In the genomic region with DNA sequence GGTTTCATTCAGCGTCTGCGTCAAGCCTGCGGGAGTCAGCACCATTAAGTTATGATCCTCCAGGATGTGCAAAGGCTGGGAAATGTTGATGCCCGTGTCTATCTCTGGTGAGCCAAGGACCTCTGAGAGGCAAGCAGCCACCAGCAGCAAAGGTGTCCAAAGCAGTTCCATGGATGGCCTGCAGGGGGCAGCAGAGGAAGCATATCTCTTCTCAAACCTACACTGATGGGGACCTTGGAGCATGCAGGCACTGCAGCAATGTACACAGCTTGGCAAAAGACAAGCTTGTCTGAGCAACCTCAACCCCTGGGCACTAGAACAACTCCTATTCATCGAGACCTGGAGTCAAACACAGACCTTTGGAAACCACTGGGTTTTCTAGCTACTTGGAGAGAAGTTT, we compare ENCODE assay signal across 9 mouse cellular contexts. TPM values are rescaled to one million over a fixed set of nuclear protein-coding genes. Genes with fewer than 3 reads are reported as not detected.
DNase-seq lines count a peak whose midpoint lies in the region; ATAC-seq lines count a peak whose summit lies in the region.
"Had no signal": no experiment of that assay in that cellular context is flagged by ENCODE, and none has a peak within 500 bp of the region (broad histone marks: within the 10 kb centered on the region; RNA-seq: fewer than 3 reads in every experiment).

No protein-coding gene starts in this region.

- no peak overlapping the region for H3K27ac ChIP-seq in forebrain, embryonic 14.5 days (ENCODE audit: low read depth, low read length)
- no peak overlapping the region for H3K27ac ChIP-seq in forebrain, embryonic 13.5 days
- H3K27ac ChIP-seq: macrophage had no signal

- H3K9me3 ChIP-seq in forebrain, embryonic 14.5 days (replicated peaks; ENCODE audit: control insufficient read depth, low read length): no peaks in the 10 kb centered on the region
- no peaks in the 10 kb centered on the region for H3K9me3 ChIP-seq in forebrain, embryonic 13.5 days (replicated peaks)

- no peak overlapping the region for H3K9ac ChIP-seq in forebrain, embryonic 14.5 days (ENCODE audit: low read length)
- no peak overlapping the region for H3K9ac ChIP-seq in forebrain, embryonic 13.5 days

- no peak overlapping the region for H3K4me2 ChIP-seq in forebrain, embryonic 14.5 days (ENCODE audit: low read length)
- H3K4me2 ChIP-seq in forebrain, embryonic 13.5 days: no peak overlapping the region

- H3K27me3 ChIP-seq in forebrain, embryonic 14.5 days (replicated peaks; ENCODE audit: control insufficient read depth, insufficient read depth, low read length): no peaks in the 10 kb centered on the region
- no peaks in the 10 kb centered on the region for H3K27me3 ChIP-seq in forebrain, embryonic 13.5 days

- H3K4me3 ChIP-seq in forebrain, embryonic 14.5 days (ENCODE audit: low read depth, low read length): no peak overlapping the region
- H3K4me3 ChIP-seq in forebrain, embryonic 13.5 days: no peak overlapping the region

- H3K36me3 ChIP-seq in forebrain, embryonic 14.5 days (ENCODE audit: control insufficient read depth, insufficient read depth, low read length): no peaks in the 10 kb centered on the region
- no peaks in the 10 kb centered on the region for H3K36me3 ChIP-seq in forebrain, embryonic 13.5 days (ENCODE audit: poor library complexity, severe bottlenecking)

- H3K4me1 ChIP-seq in forebrain, embryonic 14.5 days (ENCODE audit: control insufficient read depth, insufficient read depth, low read length): no peaks in the 10 kb centered on the region
- H3K4me1 ChIP-seq in forebrain, embryonic 13.5 days: no peaks in the 10 kb centered on the region

- ATAC-seq in forebrain, embryonic 14.5 days: no peak
- ATAC-seq in forebrain, embryonic 13.5 days: no peak

- 51% methylated on average over 5 of the region's 5 CpGs for WGBS in forebrain, embryonic 14.5 days
- 56% methylated on average over 5 of the region's 5 CpGs for WGBS in forebrain, embryonic 13.5 days

- peak; percentile 54 for DNase-seq in forebrain, embryonic 14.5 days (ENCODE audit: low spot score)
- peak; percentile 80 to 96 for DNase-seq in adrenal gland, adult (ENCODE audit: inconsistent age in 2 of 2, low spot score in 1 of 2)
- DNase-seq in cerebellum, postnatal 4 days (ENCODE audit: low spot score in 2 of 2): peak; percentile 74 to 77
- peak; percentile 12 for DNase-seq in induced T-regulatory cell, adult 2 months (ENCODE audit: low read depth)
- DNase-seq in layer of hippocampus, postnatal 36 days: peak; percentile 78 to 79
- DNase-seq in lung, postnatal 36 days: peak; percentile 78
- DNase-seq in spleen, postnatal 4 days (ENCODE audit: low spot score in 2 of 2): peak; percentile 41 to 80

RNA-seq across cellular contexts. Expression of a gene that starts 0.4 kb away (rescaled TPM):
- not detected in 2 replicates for polyA plus RNA-seq in forebrain, embryonic 14.5 days (2014; fragmentation: Nextera tagmentation; extraction: Ambion mirVana)
- not detected in 2 replicates for polyA plus RNA-seq in forebrain, embryonic 13.5 days (2015; fragmentation: Nextera tagmentation; extraction: Ambion mirVana)
- total RNA-seq in layer of hippocampus, postnatal 36 days (2021): under 1 TPM; 0.22 to 0.25 TPM
- polyA plus RNA-seq: macrophage had no signal

RNA-seq across cellular contexts. Expression of a gene that starts 3.6 kb away (rescaled TPM):
- 0.10 TPM in 1 of 2 replicates, not detected in the other for polyA plus RNA-seq in forebrain, embryonic 14.5 days (2014; fragmentation: Nextera tagmentation; extraction: Ambion mirVana)
- 0.21 TPM in 1 of 2 replicates, not detected in the other for polyA plus RNA-seq in forebrain, embryonic 13.5 days (2015; fragmentation: Nextera tagmentation; extraction: Ambion mirVana)
- total RNA-seq in layer of hippocampus, postnatal 36 days (2021): not detected
- polyA plus RNA-seq: macrophage had no signal

RNA-seq across cellular contexts. Expression of a gene that starts 34.5 kb away (rescaled TPM):
- polyA plus RNA-seq in forebrain, embryonic 14.5 days (2014; fragmentation: Nextera tagmentation; extraction: Ambion mirVana): not detected in 2 replicates
- not detected in 2 replicates for polyA plus RNA-seq in forebrain, embryonic 13.5 days (2015; fragmentation: Nextera tagmentation; extraction: Ambion mirVana)
- total RNA-seq in layer of hippocampus, postnatal 36 days (2021): not detected
- polyA plus RNA-seq: macrophage had no signal

RNA-seq across cellular contexts. Expression of a gene that starts 40.6 kb away (rescaled TPM):
- polyA plus RNA-seq in forebrain, embryonic 14.5 days (2014; fragmentation: Nextera tagmentation; extraction: Ambion mirVana): not detected in 2 replicates
- not detected in 2 replicates for polyA plus RNA-seq in forebrain, embryonic 13.5 days (2015; fragmentation: Nextera tagmentation; extraction: Ambion mirVana)
- total RNA-seq in layer of hippocampus, postnatal 36 days (2021): not detected
- polyA plus RNA-seq: macrophage had no signal

Comparison
In these comparisons a context has a peak if more than half of its experiments do, and no peak if none do; other contexts are left out.
1. DNase-seq: peak in every context shown above with its lines; median percentile 88 in adrenal gland, adult; 78 in layer of hippocampus, postnatal 36 days; 78 in lung, postnatal 36 days; 76 in cerebellum, postnatal 4 days; 60 in spleen, postnatal 4 days; 54 in forebrain, embryonic 14.5 days; 12 in induced T-regulatory cell, adult 2 months.